Mouse (Mus musculus) adrenal gland (tissue): ENCODE data around the gene Ccr1l1.
"Not testable (repeated sequence)": the region's sequence is repeated elsewhere in the genome, so short reads cannot be mapped to it uniquely, and the experiment has no call there.

Source experiments
- intact Hi-C: fragments of 180-260 bp; cut with DNase I; formaldehyde crosslinking; loops from one replicate; pipeline ENCODE4 v1.15.1; 2025
- long read RNA-seq, 2 experiments: library from polyadenylated mRNA; unstranded; transcript quantifications; one replicate each; pipeline ENCODE4 v2.0.0; 2020; ENCODE audit warnings: borderline replicate concordance in 1 of 2; ENCODE audit not compliant: insufficient replicate concordance in 1 of 2

Gene Ccr1l1
- long read RNA-seq, experiment 1, result 0 reads
- long read RNA-seq, experiment 2, result 0 reads

- intact Hi-C loops, result no loop called here
These were observed at the start of gene Ccr1l1 for GRCm38 (mm10) chr9:123978308-123978707. TSS of gene Ccr1l1 (minus strand) at chr9:123978408.

- intact Hi-C loops, result no loop called here
These were observed 43.5 kb upstream of the Ccr1l1 start, which contains the start of gene Ccr3 for GRCm38 (mm10) chr9:124021672-124022071. TSS of gene Ccr3 (plus strand) at chr9:124021972.

- intact Hi-C loops, result no loop called here
These were observed 41.7 kb upstream of the Ccr1l1 start for GRCm38 (mm10) chr9:124019887-124020286.

- intact Hi-C loops, result no loop called here
These were observed 37.8 kb upstream of the Ccr1l1 start for GRCm38 (mm10) chr9:124016048-124016447.

GRCm38 (mm10) chr9:124014985-124015652 lies 36.9 kb upstream of the Ccr1l1 start:
- intact Hi-C loops, result no loop called here

- intact Hi-C loops, result no loop called here
These were observed 35.1 kb upstream of the Ccr1l1 start for GRCm38 (mm10) chr9:124013270-124013669.

- intact Hi-C loops, result no loop called here
These were observed 34.5 kb upstream of the Ccr1l1 start for GRCm38 (mm10) chr9:124012691-124013090.

- intact Hi-C loops, result no loop called here
These were observed 21.6 kb upstream of the Ccr1l1 start for GRCm38 (mm10) chr9:123999784-124000183.

- intact Hi-C loops, result no loop called here
These were observed 19.5 kb upstream of the Ccr1l1 start for GRCm38 (mm10) chr9:123997719-123998118.

- intact Hi-C loops, result no loop called here
These were observed 13.2 kb upstream of the Ccr1l1 start for GRCm38 (mm10) chr9:123991312-123991906.

GRCm38 (mm10) chr9:123989671-123990070 lies 11.5 kb upstream of the Ccr1l1 start:
- intact Hi-C loops, result no loop called here

GRCm38 (mm10) chr9:123986217-123986616 lies 8.0 kb upstream of the Ccr1l1 start:
- intact Hi-C loops, result no loop called here

- intact Hi-C loops, result no loop called here
These were observed 6.7 kb upstream of the Ccr1l1 start for GRCm38 (mm10) chr9:123984943-123985342.

GRCm38 (mm10) chr9:123982720-123983119 lies 4.5 kb upstream of the Ccr1l1 start:
- intact Hi-C loops, result no loop called here

GRCm38 (mm10) chr9:123981909-123982308 lies 3.7 kb upstream of the Ccr1l1 start:
- intact Hi-C loops, result no loop called here

GRCm38 (mm10) chr9:123980858-123981475 lies 2.8 kb upstream of the Ccr1l1 start:
- intact Hi-C loops, result not testable (repeated sequence)

GRCm38 (mm10) chr9:123976876-123977663 lies 1.1 kb downstream of the Ccr1l1 start:
- intact Hi-C loops, result no loop called here

GRCm38 (mm10) chr9:123975630-123976029 lies 2.6 kb downstream of the Ccr1l1 start:
- intact Hi-C loops, result no loop called here

GRCm38 (mm10) chr9:123968290-123968912 lies 9.8 kb downstream of the Ccr1l1 start, which contains the start of gene Ccr1:
TSS of gene Ccr1 (minus strand) at chr9:123968692.
- intact Hi-C loops, result no loop called here

- intact Hi-C loops, result not testable (repeated sequence)
These were observed 11.2 kb downstream of the Ccr1l1 start for GRCm38 (mm10) chr9:123966858-123967495.

GRCm38 (mm10) chr9:123964776-123965175 lies 13.4 kb downstream of the Ccr1l1 start:
- intact Hi-C loops, result no loop called here
